Mouse (Mus musculus): ENCODE results near the gene Atp1b4.
"Not testable (repeated sequence)": the region's sequence is repeated elsewhere in the genome, so short reads cannot be mapped to it uniquely, and the experiment has no call there.

Atp1b4 gene

GRCm38 (mm10) chrX:38315884-38316283 is at the start of gene Atp1b4:
Gene Atp1b4 (plus strand): TSS chrX:38316184.
- ChIA-PET POLR2A (no interaction called here), CTCF (no interaction called here)

- CTCF ChIA-PET, result no interaction called here
- POLR2A ChIA-PET, result interaction anchor here in 2 of 4 experiments (0.6 to 1.2 kb wide), 3 partner anchors 37 to 370 kb away, joined by 3 to 4 read pairs (median 3); no protein-coding TSS in a partner anchor
Observed at GRCm38 (mm10) chrX:38308597-38308996, 7.4 kb upstream of the Atp1b4 start.

GRCm38 (mm10) chrX:38311054-38311453 is 4.9 kb upstream of the Atp1b4 start:
- CTCF ChIA-PET, result no interaction called here
- POLR2A ChIA-PET, result no interaction called here

GRCm38 (mm10) chrX:38312910-38313625 is 2.9 kb upstream of the Atp1b4 start:
- CTCF ChIA-PET, result no interaction called here
- POLR2A ChIA-PET, result no interaction called here

- CTCF ChIA-PET, result interaction anchor here in 1 of 4 experiments (0.6 kb wide), 1 partner anchor 1119 kb away, joined by 3 read pairs; no protein-coding TSS in a partner anchor
- POLR2A ChIA-PET, result no interaction called here
Observed at GRCm38 (mm10) chrX:38313626-38314210, 2.3 kb upstream of the Atp1b4 start.

- ChIA-PET CTCF (interaction anchor here in 1 of 4 experiments (1.0 kb wide), 1 partner anchor 93 kb away, joined by 3 read pairs; no protein-coding TSS in a partner anchor), POLR2A (interaction anchor here in 2 of 4 experiments (0.6 to 1.3 kb wide), 5 partner anchors 12 to 142 kb away, joined by 3 read pairs; no protein-coding TSS in a partner anchor)
Observed at GRCm38 (mm10) chrX:38330695-38331406, 14.9 kb downstream of the Atp1b4 start.

GRCm38 (mm10) chrX:38334329-38335279 is 18.6 kb downstream of the Atp1b4 start:
- CTCF ChIA-PET, result no interaction called here
- POLR2A ChIA-PET, result interaction anchor here in 1 of 4 experiments (0.6 to 1.4 kb wide), 2 partner anchors 9 to 12 kb away, joined by 3 read pairs; no protein-coding TSS in a partner anchor

GRCm38 (mm10) chrX:38362016-38362415 is 46.0 kb downstream of the Atp1b4 start:
- CTCF ChIA-PET, result no interaction called here
- POLR2A ChIA-PET, result no interaction called here

GRCm38 (mm10) chrX:38364621-38365020 is 48.6 kb downstream of the Atp1b4 start:
- POLR2A ChIA-PET, result interaction anchor here in 2 of 4 experiments (0.6 to 1.0 kb wide), 2 partner anchors 10 to 307 kb away, joined by 3 to 9 read pairs; no protein-coding TSS in a partner anchor
- CTCF ChIA-PET, result not testable (repeated sequence)

- CTCF ChIA-PET, POLR2A ChIA-PET: not testable (repeated sequence)
Observed at GRCm38 (mm10) chrX:38373169-38373568, 57.2 kb downstream of the Atp1b4 start.
